Mouse (Mus musculus) thymus, adult 2 months (tissue): ENCODE measurements at regions not wholly inside any gene's neighbourhood (a gene's known extent, or its start where the extent isn't known, plus 50 kb on each side); places are given as distances from the start of the nearest gene placed in this dataset.

Experiments
- CTCF ChIP-seq: fragments of 200-500 bp; IDR thresholded peaks from 2 replicates; pipeline ENCODE4 v1.5.1; 2012; ENCODE audit warnings: mild to moderate bottlenecking, control low read depth, low read length, moderate library complexity, borderline replicate concordance; ENCODE audit not compliant: control insufficient read depth, poor library complexity, insufficient read depth; ENCODE audit errors: extremely low read depth
- POLR2A ChIP-seq: fragments of 200-500 bp; IDR thresholded peaks from 2 replicates; pipeline ENCODE4 v1.6.1; 2012; ENCODE audit warnings: mild to moderate bottlenecking, low read length, control low read depth, moderate library complexity; ENCODE audit not compliant: control insufficient read depth, poor library complexity, insufficient read depth; ENCODE audit errors: extremely low read depth

GRCm38 (mm10) chr4:7977661-7978444, 261.0 kb downstream of the Car8 start:
- no peak for TF ChIP-seq CTCF
- TF ChIP-seq POLR2A: no peak
